Mouse (Mus musculus): ENCODE results near the gene Mrgbp. TPM values are rescaled to one million over a fixed set of nuclear protein-coding genes. Genes with fewer than 3 reads are reported as not detected.

The Mrgbp gene
- polyA plus RNA-seq, 1 experiment from 2014 or later = 32.9 TPM

DNA sequence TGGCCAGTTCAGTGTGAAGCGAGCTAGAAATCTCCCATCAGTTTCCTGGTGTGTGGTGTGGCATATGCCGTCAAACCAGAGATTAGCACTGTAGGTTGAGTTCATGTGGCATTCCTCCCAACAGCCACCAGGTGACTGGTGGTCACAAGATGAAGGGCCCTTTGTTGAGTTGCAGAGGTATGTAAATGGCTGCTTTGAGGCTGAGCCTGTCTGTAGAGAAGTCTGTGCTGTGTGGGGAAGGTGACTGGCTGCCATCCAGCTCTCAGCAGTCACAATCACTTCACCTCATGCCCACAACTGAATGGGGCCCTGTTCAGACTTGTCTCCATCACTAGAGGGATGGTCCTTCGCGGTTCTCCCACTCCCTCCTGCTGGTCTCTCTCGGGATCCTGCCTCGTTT lies 23.7 kb downstream of the Mrgbp start:
- Histone ChIP-seq H3K36me3 (no peaks in the 10 kb centered on the region), H3K4me3 (no peak overlapping the region), H3K27ac (no peak overlapping the region), H3K27me3 (ENCODE audit: insufficient read depth, poor library complexity, severe bottlenecking) (peaks cover 29% of the 10 kb centered on the region), H3K9me3 (no peaks in the 10 kb centered on the region), H3K4me1 (peaks cover 9% of the 10 kb centered on the region)
- DNase-seq (ENCODE audit: low spot score) = no peak
- WGBS = 47% methylated on average over 6 of the region's 6 CpGs

DNA sequence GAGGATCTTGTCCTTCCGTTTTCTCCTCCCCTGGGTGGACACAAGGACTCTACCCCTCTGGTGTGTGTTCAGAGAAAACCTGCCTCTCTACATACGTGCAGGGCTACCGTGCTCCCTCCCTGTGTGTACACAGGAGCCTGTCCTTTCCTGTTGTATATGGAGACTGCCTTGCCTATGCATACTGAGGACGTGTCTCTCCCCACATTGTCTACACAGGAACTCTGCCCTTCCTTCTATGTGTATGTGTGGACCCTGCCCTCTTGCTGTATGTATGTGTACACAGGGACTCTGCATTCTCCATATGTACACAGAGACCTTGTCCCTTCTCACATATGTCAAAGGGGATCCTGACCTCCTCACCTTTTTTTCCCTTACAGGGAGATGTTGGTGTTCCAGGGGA lies 29.2 kb downstream of the Mrgbp start:
- H3K27me3 ChIP-seq (ENCODE audit: insufficient read depth, poor library complexity, severe bottlenecking) = peaks cover 18% of the 10 kb centered on the region; the same call in 1 of the 2 replicates
- H3K4me3 ChIP-seq = no peak overlapping the region
- WGBS = 64% methylated on average over 4 of the region's 4 CpGs
- no peak overlapping the region for H3K27ac ChIP-seq
- no peaks in the 10 kb centered on the region for H3K9me3 ChIP-seq
- DNase-seq (ENCODE audit: low spot score) = no peak
- H3K36me3 ChIP-seq = no peaks in the 10 kb centered on the region
- H3K4me1 ChIP-seq = peaks cover 3% of the 10 kb centered on the region; the same call in 1 of the 2 replicates

DNA sequence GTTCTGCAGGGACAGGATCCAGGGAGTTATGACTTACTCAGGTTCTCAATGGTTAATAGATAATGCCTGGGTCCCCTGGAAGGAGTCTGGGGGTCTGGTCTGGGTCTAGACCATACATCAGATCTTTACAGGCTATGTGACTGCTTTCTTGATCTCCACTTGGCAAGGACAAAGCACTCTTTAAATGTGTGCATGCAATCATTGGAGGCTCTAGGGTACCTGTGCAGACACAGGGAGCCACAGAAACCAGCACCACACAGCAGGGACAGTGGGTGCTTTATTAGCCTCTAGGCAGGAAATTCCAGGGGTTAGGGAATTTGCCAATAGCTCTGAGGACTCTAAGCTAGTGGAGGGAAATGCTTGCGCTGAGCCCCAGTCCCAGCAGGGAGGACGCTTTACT lies 30.8 kb downstream of the Mrgbp start:
- Histone ChIP-seq H3K27ac (no peak overlapping the region), H3K27me3 (ENCODE audit: insufficient read depth, poor library complexity, severe bottlenecking) (peaks cover 21% of the 10 kb centered on the region; the same call in 1 of the 2 replicates), H3K9me3 (no peaks in the 10 kb centered on the region), H3K36me3 (no peaks in the 10 kb centered on the region), H3K4me3 (no peak overlapping the region), H3K4me1 (peaks cover 3% of the 10 kb centered on the region; the same call in 1 of the 2 replicates)
- 67% methylated on average over 2 of the region's 2 CpGs for WGBS
- DNase-seq (ENCODE audit: low spot score) = no peak

Other genes starting within 250 kb of the Mrgbp start
- gene Gata5, start 246.6 kb upstream of the Mrgbp start, polyA plus RNA-seq (2016; fragmentation: Nextera tagmentation; extraction: Ambion mirVana) = 34.7 and 41.3 TPM in 2 replicates
- gene Slco4a1, start 125.1 kb upstream of the Mrgbp start, polyA plus RNA-seq (2016; fragmentation: Nextera tagmentation; extraction: Ambion mirVana) = 0.59 and 0.60 TPM in 2 replicates
- 0.12 and 0.26 TPM in 2 replicates for gene Ntsr1, start 81.3 kb upstream of the Mrgbp start, polyA plus RNA-seq (2016; fragmentation: Nextera tagmentation; extraction: Ambion mirVana)
- gene Ogfr, start 7.9 kb downstream of the Mrgbp start, polyA plus RNA-seq (2016; fragmentation: Nextera tagmentation; extraction: Ambion mirVana) = 72.0 and 81.2 TPM in 2 replicates
- 19.7 and 19.9 TPM in 2 replicates for gene Col9a3, start 16.5 kb downstream of the Mrgbp start, polyA plus RNA-seq (2016; fragmentation: Nextera tagmentation; extraction: Ambion mirVana)
- gene Tcfl5, start 61.4 kb downstream of the Mrgbp start, polyA plus RNA-seq (2016; fragmentation: Nextera tagmentation; extraction: Ambion mirVana) = 0.06 and 0.20 TPM in 2 replicates
- gene Dido1, start 128.7 kb downstream of the Mrgbp start, polyA plus RNA-seq (2016; fragmentation: Nextera tagmentation; extraction: Ambion mirVana) = 23.8 and 26.0 TPM in 2 replicates
- 44.6 and 50.3 TPM in 2 replicates for gene Gid8, start 128.8 kb downstream of the Mrgbp start, polyA plus RNA-seq (2016; fragmentation: Nextera tagmentation; extraction: Ambion mirVana)
- 0.94 and 1.2 TPM in 2 replicates for gene Slc17a9, start 144.0 kb downstream of the Mrgbp start, polyA plus RNA-seq (2016; fragmentation: Nextera tagmentation; extraction: Ambion mirVana)
- gene Bhlhe23, start 195.6 kb downstream of the Mrgbp start, polyA plus RNA-seq (2016; fragmentation: Nextera tagmentation; extraction: Ambion mirVana) = 0.05 TPM in 1 of 2 replicates, not detected in the other

Data from heart, embryonic 10.5 days (tissue).